Mouse (Mus musculus): Measurements from ENCODE around the gene Dcaf10.

Dcaf10 gene

DNA sequence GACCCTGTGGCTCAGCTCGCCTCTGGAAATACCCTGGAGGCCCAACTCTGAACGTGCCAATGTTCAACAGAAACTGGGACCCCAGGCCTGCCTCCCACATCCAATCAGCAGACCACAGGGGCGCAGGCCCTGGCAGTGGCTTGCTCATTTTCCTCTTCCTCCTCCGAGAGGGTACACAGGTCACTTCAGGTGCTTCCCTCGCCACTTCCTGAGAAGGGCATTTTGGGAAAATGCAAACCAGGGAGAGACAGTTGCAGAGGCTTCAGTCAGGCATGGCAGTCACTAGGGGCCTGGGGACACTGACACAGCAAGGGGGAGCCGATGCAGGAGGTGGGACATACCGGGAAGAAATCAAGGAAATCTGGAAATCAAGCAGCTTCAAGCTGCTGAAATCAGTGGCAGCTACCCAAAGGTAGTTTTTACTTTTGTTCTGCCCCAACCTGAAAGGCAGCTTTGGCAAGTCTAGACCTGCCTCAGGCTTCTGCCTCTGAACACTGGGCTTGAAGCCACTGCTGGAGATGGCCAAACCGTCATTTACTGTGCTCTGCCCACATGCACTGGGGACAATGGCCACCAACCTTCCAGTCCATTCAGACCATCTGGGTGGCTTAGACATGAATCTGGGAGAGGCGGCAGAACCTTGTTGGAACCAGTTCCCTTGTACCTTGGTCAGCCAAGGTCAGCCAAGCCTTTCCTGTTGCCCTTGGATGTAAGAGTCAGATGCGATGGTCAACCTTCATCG is 79.8 kb downstream of the Dcaf10 start:
- DNase-seq: no peak

- DNase-seq: no peak
Measured at GRCm38 (mm10) chr4:45422640-45423039, 80.7 kb downstream of the Dcaf10 start.

- no peak for DNase-seq
Measured at GRCm38 (mm10) chr4:45423406-45423805, 81.5 kb downstream of the Dcaf10 start.

DNA sequence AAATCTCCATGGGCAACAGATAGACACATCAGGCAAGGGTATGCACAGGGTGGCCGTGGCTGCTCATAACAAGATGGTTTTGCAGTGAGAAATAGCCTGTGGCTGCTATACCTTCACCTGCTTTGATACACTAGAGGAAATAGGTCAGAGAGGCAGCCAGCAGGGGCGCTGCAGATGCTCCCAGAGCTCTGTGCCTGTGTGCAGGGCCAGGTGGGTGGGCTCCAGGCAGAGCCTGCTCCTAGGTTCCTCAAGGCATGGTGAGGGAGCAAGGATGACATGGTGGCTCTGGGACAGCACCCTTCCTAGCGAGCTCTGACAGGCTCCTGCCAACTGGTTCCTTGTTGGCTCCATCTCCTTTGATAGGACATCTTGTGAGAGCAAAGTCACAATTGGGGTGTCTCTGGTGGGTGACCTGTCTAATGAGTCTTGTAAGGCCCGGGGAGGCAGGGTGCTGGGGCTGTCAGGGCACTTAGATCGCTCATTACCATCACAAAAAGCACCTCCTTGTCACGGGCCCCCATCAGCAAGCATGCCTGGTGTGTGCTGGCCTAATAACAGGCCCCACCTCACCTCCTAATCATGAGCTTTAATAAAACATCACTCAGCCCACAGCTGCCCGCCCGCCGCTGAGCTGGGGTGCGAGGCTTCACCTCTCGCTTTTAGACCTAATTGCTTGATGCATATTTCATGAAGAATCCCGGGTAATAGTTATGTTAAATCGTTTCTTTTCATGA is 85.0 kb downstream of the Dcaf10 start:
- no peak for DNase-seq
